Mouse (Mus musculus) liver, embryonic 15.5 days (tissue): ENCODE data around the gene 2010111I01Rik. TPM values are rescaled to one million over a fixed set of nuclear protein-coding genes. Genes with fewer than 3 reads are reported as not detected.

ENCODE experiments used
- ATAC-seq: fragments of 200-750 bp; cut with Nextera tagmentation; 2 replicates; pipeline ENCODE4 v1.8.0; 2017; ENCODE audit warnings: moderate number of reproducible peaks, mild to moderate bottlenecking, moderate library complexity; ENCODE audit not compliant: insufficient read depth
- H3K27ac ChIP-seq: fragments of 300-500 bp; sonication (generic); replicated peaks from 2 replicates; pipeline ENCODE4 v1.5.1; 2015; ENCODE audit warnings: mild to moderate bottlenecking, inconsistent platforms
- H3K27me3 ChIP-seq: fragments of 300-500 bp; sonication (generic); 2 replicates; pipeline ENCODE4 v1.6.1; 2015; ENCODE audit warnings: mild to moderate bottlenecking, inconsistent platforms
- H3K36me3 ChIP-seq: fragments of 300-500 bp; sonication (generic); replicated peaks from 2 replicates; pipeline ENCODE4 v1.6.1; 2015; ENCODE audit warnings: moderate library complexity, mild to moderate bottlenecking, inconsistent platforms
- H3K4me1 ChIP-seq: fragments of 300-500 bp; sonication (generic); replicated peaks from 2 replicates; pipeline ENCODE4 v1.6.1; 2015; ENCODE audit warnings: inconsistent platforms
- H3K4me2 ChIP-seq: fragments of 300-500 bp; sonication (generic); 2 replicates; pipeline ENCODE4 v1.6.1; 2015; ENCODE audit warnings: moderate library complexity, mild to moderate bottlenecking, inconsistent platforms
- H3K4me3 ChIP-seq: fragments of 300-500 bp; sonication (generic); replicated peaks from 2 replicates; pipeline ENCODE4 v1.5.1; 2015; ENCODE audit warnings: mild to moderate bottlenecking, inconsistent platforms
- H3K9ac ChIP-seq: fragments of 300-500 bp; sonication (generic); 2 replicates; pipeline ENCODE4 v1.6.1; 2015; ENCODE audit warnings: moderate library complexity, mild to moderate bottlenecking, inconsistent platforms
- H3K9me3 ChIP-seq: fragments of 300-500 bp; sonication (generic); replicated peaks from 2 replicates; pipeline ENCODE4 v1.6.1; 2016; ENCODE audit warnings: inconsistent platforms
- WGBS: fragments of 180-500 bp; shearing (Covaris S2); methylation state at CpG from one replicate; pipeline ENCODE4 v1.1.7; 2015; ENCODE audit warnings: mixed read lengths; ENCODE audit not compliant: insufficient replicate concordance; 5-methylcytosine and 5-hydroxymethylcytosine counted together
- polyA plus RNA-seq: library from polyadenylated mRNA; unstranded; fragments of >200 nt; fragmentation: Nextera tagmentation; extraction: Ambion mirVana; gene quantifications from 2 replicates; pipeline ENCODE4 v1.2.1, GENCODE M21; 2015

The 2010111I01Rik gene
- polyA plus RNA-seq, 1 experiment from 2014 or later, result 14.6 TPM

GRCm38 (mm10) chr13:63170282-63171073 is 205.8 kb downstream of the 2010111I01Rik start:
- no peaks in the 10 kb centered on the region for H3K27me3 ChIP-seq
- no peaks in the 10 kb centered on the region for H3K36me3 ChIP-seq
- no peak overlapping the region for H3K4me2 ChIP-seq
- WGBS, result 65% methylated on average over 11 of the region's 11 CpGs
- no peak overlapping the region for H3K9ac ChIP-seq
- ATAC-seq, result no peak
- H3K27ac ChIP-seq, result no peak overlapping the region
- no peaks in the 10 kb centered on the region for H3K4me1 ChIP-seq
- no peak overlapping the region for H3K4me3 ChIP-seq
- no peaks in the 10 kb centered on the region for H3K9me3 ChIP-seq

GRCm38 (mm10) chr13:63171347-63172096 is 206.8 kb downstream of the 2010111I01Rik start:
- Histone ChIP-seq H3K9ac (no peak overlapping the region), H3K27me3 (no peaks in the 10 kb centered on the region), H3K27ac (no peak overlapping the region), H3K9me3 (no peaks in the 10 kb centered on the region), H3K36me3 (no peaks in the 10 kb centered on the region), H3K4me2 (no peak overlapping the region), H3K4me1 (no peaks in the 10 kb centered on the region), H3K4me3 (no peak overlapping the region)
- no peak for ATAC-seq
- 59% methylated on average over 13 of the region's 13 CpGs for WGBS

GRCm38 (mm10) chr13:63172097-63172445 is 207.4 kb downstream of the 2010111I01Rik start:
- Histone ChIP-seq H3K27me3 (no peaks in the 10 kb centered on the region), H3K9me3 (no peaks in the 10 kb centered on the region), H3K4me3 (no peak overlapping the region), H3K27ac (no peak overlapping the region), H3K4me1 (no peaks in the 10 kb centered on the region), H3K9ac (no peak overlapping the region), H3K36me3 (no peaks in the 10 kb centered on the region), H3K4me2 (no peak overlapping the region)
- WGBS, result 74% methylated on average over 3 of the region's 3 CpGs
- no peak for ATAC-seq

GRCm38 (mm10) chr13:63174252-63175020 is 209.7 kb downstream of the 2010111I01Rik start:
- H3K27me3 ChIP-seq, result no peaks in the 10 kb centered on the region
- H3K9me3 ChIP-seq, result no peaks in the 10 kb centered on the region
- H3K36me3 ChIP-seq, result no peaks in the 10 kb centered on the region
- H3K9ac ChIP-seq, result no peak overlapping the region
- H3K4me3 ChIP-seq, result no peak overlapping the region
- ATAC-seq, result no peak
- 55% methylated on average over 6 of the region's 6 CpGs for WGBS
- no peaks in the 10 kb centered on the region for H3K4me1 ChIP-seq
- H3K4me2 ChIP-seq, result no peak overlapping the region
- H3K27ac ChIP-seq, result no peak overlapping the region

- no peak overlapping the region for H3K4me3 ChIP-seq
- no peaks in the 10 kb centered on the region for H3K4me1 ChIP-seq
- ATAC-seq, result no peak
- H3K27ac ChIP-seq, result no peak overlapping the region
- H3K4me2 ChIP-seq, result no peak overlapping the region
- no peaks in the 10 kb centered on the region for H3K36me3 ChIP-seq
- no peaks in the 10 kb centered on the region for H3K9me3 ChIP-seq
- WGBS, result 60% methylated on average over 4 of the region's 4 CpGs
- no peak overlapping the region for H3K9ac ChIP-seq
- no peaks in the 10 kb centered on the region for H3K27me3 ChIP-seq
Observed at GRCm38 (mm10) chr13:63176131-63176530, 211.4 kb downstream of the 2010111I01Rik start.

- no peaks in the 10 kb centered on the region for H3K27me3 ChIP-seq
- no peaks in the 10 kb centered on the region for H3K9me3 ChIP-seq
- 56% methylated on average over 4 of the region's 4 CpGs for WGBS
- no peaks in the 10 kb centered on the region for H3K36me3 ChIP-seq
- no peaks in the 10 kb centered on the region for H3K4me1 ChIP-seq
- no peak overlapping the region for H3K27ac ChIP-seq
- no peak overlapping the region for H3K9ac ChIP-seq
- no peak overlapping the region for H3K4me2 ChIP-seq
- no peak for ATAC-seq
- H3K4me3 ChIP-seq, result no peak overlapping the region
Observed at GRCm38 (mm10) chr13:63177232-63177631, 212.5 kb downstream of the 2010111I01Rik start.

- Histone ChIP-seq H3K9ac (no peak overlapping the region), H3K4me2 (no peak overlapping the region), H3K4me1 (no peaks in the 10 kb centered on the region), H3K4me3 (no peak overlapping the region), H3K27me3 (no peaks in the 10 kb centered on the region), H3K27ac (no peak overlapping the region), H3K9me3 (no peaks in the 10 kb centered on the region), H3K36me3 (no peaks in the 10 kb centered on the region)
- ATAC-seq, result no peak
- WGBS, result 61% methylated on average over 4 of the region's 4 CpGs
Observed at GRCm38 (mm10) chr13:63180641-63181235, 216.0 kb downstream of the 2010111I01Rik start.

GRCm38 (mm10) chr13:63184946-63185345 is 220.3 kb downstream of the 2010111I01Rik start:
- no peaks in the 10 kb centered on the region for H3K9me3 ChIP-seq
- H3K27ac ChIP-seq, result no peak overlapping the region
- H3K4me2 ChIP-seq, result no peak overlapping the region
- H3K9ac ChIP-seq, result no peak overlapping the region
- no peaks in the 10 kb centered on the region for H3K36me3 ChIP-seq
- no peak overlapping the region for H3K4me3 ChIP-seq
- WGBS, result 67% methylated on average over 6 of the region's 6 CpGs
- H3K27me3 ChIP-seq, result no peaks in the 10 kb centered on the region
- H3K4me1 ChIP-seq, result no peaks in the 10 kb centered on the region
- no peak for ATAC-seq

- H3K36me3 ChIP-seq, result no peaks in the 10 kb centered on the region
- no peaks in the 10 kb centered on the region for H3K27me3 ChIP-seq
- no peaks in the 10 kb centered on the region for H3K4me1 ChIP-seq
- H3K9me3 ChIP-seq, result no peaks in the 10 kb centered on the region
- H3K4me2 ChIP-seq, result no peak overlapping the region
- H3K27ac ChIP-seq, result no peak overlapping the region
- WGBS, result 64% methylated on average over 4 of the region's 4 CpGs
- ATAC-seq, result no peak
- H3K4me3 ChIP-seq, result no peak overlapping the region
- H3K9ac ChIP-seq, result no peak overlapping the region
Observed at GRCm38 (mm10) chr13:63186217-63186616, 221.5 kb downstream of the 2010111I01Rik start.

- no peaks in the 10 kb centered on the region for H3K27me3 ChIP-seq
- no peaks in the 10 kb centered on the region for H3K36me3 ChIP-seq
- no peak overlapping the region for H3K27ac ChIP-seq
- no peak overlapping the region for H3K4me2 ChIP-seq
- 80% methylated on average over 1 of the region's 1 CpGs for WGBS
- H3K4me1 ChIP-seq, result no peaks in the 10 kb centered on the region
- H3K9ac ChIP-seq, result no peak overlapping the region
- no peak overlapping the region for H3K4me3 ChIP-seq
- no peaks in the 10 kb centered on the region for H3K9me3 ChIP-seq
- ATAC-seq, result no peak
Observed at GRCm38 (mm10) chr13:63186642-63187041, 221.9 kb downstream of the 2010111I01Rik start.
